Mouse (Mus musculus) liver, adult 2 months (tissue): Measurements from ENCODE around the gene Ppp2r3d.

Experiments used
- CTCF ChIP-seq: fragments of 200-500 bp; IDR thresholded peaks from 2 replicates; pipeline ENCODE4 v1.5.1; 2011; ENCODE audit warnings: low read depth, low read length, control low read depth
- POLR2A ChIP-seq: fragments of 200-500 bp; IDR thresholded peaks from 2 replicates; pipeline ENCODE4 v1.6.1; 2011; ENCODE audit warnings: low read length, control low read depth; ENCODE audit not compliant: insufficient read depth; ENCODE audit errors: extremely low read depth

- TF ChIP-seq CTCF (no peak), POLR2A (no peak)
These were observed 37.9 kb downstream of the Ppp2r3d start for GRCm38 (mm10) chr9:124438686-124439346.
